Mouse (Mus musculus) spleen, postnatal 0 days (tissue): ENCODE measurements around the gene Rbm15. TPM values are rescaled to one million over a fixed set of nuclear protein-coding genes. Genes with fewer than 3 reads are reported as not detected.

ENCODE experiments used
- polyA plus RNA-seq: library from polyadenylated mRNA; unstranded; fragments of >200 nt; fragmentation: Nextera tagmentation; extraction: Ambion mirVana; gene quantifications from 2 replicates; pipeline ENCODE4 v1.2.1, GENCODE M21; 2015

Gene Rbm15
- polyA plus RNA-seq = 13.9 and 14.6 TPM in 2 replicates

DNA sequence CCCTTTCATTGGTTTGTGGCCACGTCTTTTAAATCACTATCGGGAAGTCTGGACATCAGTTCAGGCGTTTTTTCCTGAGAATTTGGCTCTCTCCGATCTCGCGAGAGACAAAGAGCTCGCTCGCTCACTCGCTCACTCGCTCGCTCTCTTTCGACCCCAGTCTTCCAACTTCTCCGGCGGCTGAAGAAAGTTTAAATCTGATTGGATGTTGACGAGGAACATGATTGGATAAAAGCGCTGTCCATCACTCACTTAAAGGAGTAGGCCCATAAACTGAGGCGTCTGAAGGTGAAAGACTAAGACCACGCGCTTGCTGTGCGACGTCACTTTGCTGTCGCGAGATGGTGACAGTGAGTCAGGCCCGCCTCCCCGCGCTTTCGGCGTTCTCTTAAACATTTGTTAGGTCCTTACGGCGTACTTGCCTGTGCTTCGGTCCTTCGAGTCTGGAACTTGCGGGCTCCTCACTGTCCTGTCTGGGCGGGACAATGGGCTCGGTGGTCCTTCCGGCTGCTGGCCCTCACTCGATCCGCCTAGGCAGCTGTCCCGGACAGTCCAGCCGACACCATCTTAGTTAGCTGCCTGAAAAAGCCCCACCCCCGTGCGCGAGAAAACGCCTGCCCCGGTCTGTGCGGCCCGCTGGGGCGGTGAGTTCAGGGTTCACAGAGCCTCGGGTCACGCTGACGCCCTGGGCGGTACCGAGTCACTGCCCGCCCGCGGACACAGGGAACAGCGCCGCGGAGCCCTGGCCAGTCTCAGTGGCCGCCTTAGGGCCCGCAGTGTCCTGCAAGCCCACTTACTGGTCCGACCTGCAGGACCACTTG lies at the start of gene Rbm15:
Rbm15 (minus strand) TSS at position 293 of the 821 bp plus-strand sequence.

DNA sequence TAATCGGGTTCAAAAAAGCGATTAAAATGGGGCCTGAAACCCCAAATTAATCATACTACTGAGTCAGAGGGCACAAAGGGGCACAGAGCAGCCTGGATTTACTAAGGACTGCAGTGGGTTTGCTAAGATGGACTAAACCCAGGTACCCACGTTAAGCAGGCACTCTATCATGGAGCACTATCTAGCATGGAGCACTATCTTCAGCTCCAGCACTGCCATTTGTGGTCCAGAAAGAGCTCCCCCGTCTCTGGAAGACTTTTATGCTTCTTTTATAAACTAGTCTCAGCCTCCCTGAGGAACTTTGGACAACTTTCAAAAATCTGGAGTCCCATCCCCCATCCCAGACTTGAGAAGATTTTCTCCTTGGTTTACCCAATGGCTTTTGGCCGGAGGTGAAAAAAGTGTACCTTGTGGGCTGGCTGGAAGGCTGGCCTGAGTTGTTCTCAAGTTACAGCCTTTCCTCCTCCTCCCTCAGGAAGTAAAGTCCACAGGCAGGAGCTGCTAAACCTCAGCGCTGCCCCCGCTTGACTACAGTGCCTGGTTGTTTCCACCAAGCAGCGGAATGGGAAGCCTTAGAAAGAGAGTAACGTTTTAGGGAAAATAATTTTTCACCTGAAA lies 42.6 kb downstream of the Rbm15 start, which contains the start of gene Slc16a4:
Slc16a4 (plus strand) TSS at position 467 of the 618 bp plus-strand sequence.

DNA sequence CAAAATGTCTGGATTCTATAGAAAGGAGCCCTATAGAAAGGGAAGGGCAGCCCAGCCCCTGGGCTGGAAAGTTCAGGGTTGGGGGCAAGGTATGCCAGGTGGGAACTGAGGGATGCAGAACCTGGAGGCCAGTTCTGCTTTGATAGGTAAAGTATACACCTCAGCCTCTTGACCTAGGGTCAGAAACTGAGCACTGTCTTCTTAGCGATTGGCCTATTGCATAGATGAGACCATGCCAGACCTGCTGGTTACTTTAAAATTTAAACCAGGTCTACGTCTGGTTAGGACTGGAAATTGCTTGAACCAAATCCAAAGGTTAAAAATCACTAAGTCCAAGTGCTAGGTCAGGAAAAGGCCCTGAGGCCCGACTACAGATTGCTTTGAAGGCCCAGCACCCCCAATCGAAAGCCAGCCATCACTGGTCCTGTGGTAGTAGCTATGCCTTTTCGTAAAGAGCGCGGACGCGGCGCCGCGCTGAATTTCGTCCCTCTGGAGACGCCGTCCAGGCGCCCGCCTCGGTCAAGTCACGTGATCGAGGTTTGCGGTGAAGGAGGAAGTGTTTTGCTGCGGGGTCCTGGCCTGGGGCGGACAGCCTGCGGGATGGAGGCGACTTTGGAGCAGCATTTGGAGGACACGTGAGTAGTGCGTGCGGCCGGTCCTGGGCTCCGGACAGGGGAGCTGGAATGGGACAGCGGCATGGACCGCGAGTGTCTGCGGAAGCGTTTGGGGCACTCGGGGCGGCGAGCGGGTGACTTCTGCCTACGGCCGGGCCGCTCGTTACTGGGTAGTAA lies 54.8 kb downstream of the Rbm15 start, which contains the start of gene Lamtor5:
Lamtor5 (plus strand) TSS at position 380 of the 791 bp plus-strand sequence.

Other genes with a start within 250 kb of the Rbm15 start
- gene Kcna2, start 232.5 kb downstream of the Rbm15 start, polyA plus RNA-seq = 0.01 and 0.05 TPM in 2 replicates
- gene Kcna10, start 150.6 kb downstream of the Rbm15 start, polyA plus RNA-seq = not detected in 2 replicates
- gene Cym, start 111.9 kb downstream of the Rbm15 start, polyA plus RNA-seq = 2.7 and 4.6 TPM in 2 replicates
- not detected in 2 replicates for gene A630076J17Rik, start 103.1 kb downstream of the Rbm15 start, polyA plus RNA-seq
- 0.06 TPM in 1 of 2 replicates, not detected in the other for gene Prok1, start 94.0 kb downstream of the Rbm15 start, polyA plus RNA-seq
- gene Lamtor5, start 54.8 kb downstream of the Rbm15 start, polyA plus RNA-seq = 125 and 136 TPM in 2 replicates
- gene Slc16a4, start 42.4 kb downstream of the Rbm15 start, polyA plus RNA-seq = 1.4 and 1.5 TPM in 2 replicates
- gene Kcnc4, start 125.9 kb upstream of the Rbm15 start, polyA plus RNA-seq = 0.06 and 0.10 TPM in 2 replicates
- gene Slc6a17, start 184.3 kb upstream of the Rbm15 start, polyA plus RNA-seq = 0.05 and 0.07 TPM in 2 replicates
- not detected in 2 replicates for gene Ubl4b, start 221.4 kb upstream of the Rbm15 start, polyA plus RNA-seq